Mouse (Mus musculus) CH12.LX (cell line): ENCODE data around the gene Ecel1. TPM values are rescaled to one million over a fixed set of nuclear protein-coding genes. Genes with fewer than 3 reads are reported as not detected.

Source experiments
- DNase-seq: peaks from one replicate; pipeline ENCODE4 v3.0.0-alpha.2; 2013; ENCODE audit errors: extremely low read depth
- H3K27ac ChIP-seq: 2 replicates; pipeline ENCODE4 v1.5.1; 2012; ENCODE audit warnings: low read depth, mild to moderate bottlenecking, control low read depth, moderate library complexity; ENCODE audit not compliant: insufficient read depth
- H3K27me3 ChIP-seq: replicated peaks from 2 replicates; pipeline ENCODE3; 2012; ENCODE audit warnings: inconsistent platforms
- H3K36me3 ChIP-seq, 2 experiments: replicated peaks in 1 of 2; 2 replicates each; pipeline versions ENCODE3 to v1.6.1; 2012; ENCODE audit warnings: inconsistent platforms in 1 of 2, low read length in 1 of 2, mild to moderate bottlenecking in 1 of 2, mixed read lengths in 1 of 2, moderate library complexity in 1 of 2; ENCODE audit not compliant: control insufficient read depth in 1 of 2, insufficient read depth in 1 of 2
- H3K4me1 ChIP-seq, 2 experiments: 2 replicates each; pipeline ENCODE4 v1.6.1; 2012; ENCODE audit warnings: inconsistent platforms in 1 of 2, moderate library complexity in 1 of 2; ENCODE audit not compliant: insufficient read depth in 2 of 2, control insufficient read depth in 1 of 2
- H3K4me2 ChIP-seq: 2 replicates; pipeline ENCODE4 v1.6.1; 2012; ENCODE audit warnings: low read depth, mild to moderate bottlenecking, control low read depth; ENCODE audit not compliant: poor library complexity, insufficient read depth, severe bottlenecking
- H3K4me3 ChIP-seq, 3 experiments: fragments of 150-350 bp in 1 of 3; sonication (generic) in 1 of 3; replicated peaks in 1 of 3; 2 replicates each; pipeline versions ENCODE3 to v1.5.1; 2011 to 2012; ENCODE audit warnings: low read depth in 2 of 3, low read length in 2 of 3, mild to moderate bottlenecking in 2 of 3, moderate library complexity in 2 of 3, control low read depth in 1 of 3, improper control_type of control experiment in 1 of 3, inconsistent platforms in 1 of 3, mixed read lengths in 1 of 3; ENCODE audit not compliant: poor library complexity in 1 of 3
- H3K79me2 ChIP-seq: replicated peaks from 2 replicates; pipeline ENCODE4 v1.6.1; 2012; ENCODE audit warnings: mild to moderate bottlenecking, moderate library complexity; ENCODE audit not compliant: control insufficient read depth, poor library complexity, insufficient read depth, severe bottlenecking; ENCODE audit errors: extremely low read depth
- H3K9ac ChIP-seq: 2 replicates; pipeline ENCODE4 v1.6.1; 2012; ENCODE audit warnings: low read depth, mild to moderate bottlenecking, control low read depth, moderate library complexity; ENCODE audit not compliant: insufficient read depth
- H3K9me3 ChIP-seq: replicated peaks from 2 replicates; pipeline ENCODE3; 2012; ENCODE audit warnings: low read length, inconsistent platforms, mixed read lengths
- BHLHE40 ChIP-seq: IDR thresholded peaks from 2 replicates; pipeline ENCODE4 v1.6.1; 2011; ENCODE audit warnings: mild to moderate bottlenecking, low read depth, low read length, improper control_type of control experiment
- CHD1 ChIP-seq: IDR thresholded peaks from 2 replicates; pipeline ENCODE4 v1.6.1; 2012; ENCODE audit warnings: low read depth, low read length, improper control_type of control experiment, inconsistent platforms
- CTCF ChIP-seq, 2 experiments: IDR thresholded peaks in 1 of 2; conservative IDR thresholded peaks in 1 of 2; 2 replicates each; pipeline ENCODE4 v1.5.1; 2011 to 2012; ENCODE audit warnings: low read depth in 2 of 2, low read length in 2 of 2, improper control_type of control experiment in 1 of 2, inconsistent platforms in 1 of 2, mild to moderate bottlenecking in 1 of 2, moderate library complexity in 1 of 2
- E2F4 ChIP-seq: IDR thresholded peaks from 2 replicates; pipeline ENCODE4 v1.6.1; 2011; ENCODE audit warnings: low read depth, low read length, improper control_type of control experiment; ENCODE audit not compliant: insufficient replicate concordance
- EP300 ChIP-seq: IDR thresholded peaks from 2 replicates; pipeline ENCODE4 v1.6.1; 2011; ENCODE audit warnings: low read length, improper control_type of control experiment
- GABPA ChIP-seq: IDR thresholded peaks from 2 replicates; pipeline ENCODE4 v1.6.1; 2012; ENCODE audit warnings: low read depth, low read length, improper control_type of control experiment, inconsistent platforms; ENCODE audit not compliant: insufficient replicate concordance
- IRF4 ChIP-seq: IDR thresholded peaks from 2 replicates; pipeline ENCODE4 v1.6.1; 2014; ENCODE audit warnings: low read depth, mild to moderate bottlenecking, inconsistent platforms, low read length, improper control_type of control experiment
- JUN ChIP-seq: IDR thresholded peaks from 2 replicates; pipeline ENCODE4 v1.6.1; 2011; ENCODE audit warnings: low read depth, mild to moderate bottlenecking, low read length, improper control_type of control experiment, moderate library complexity; ENCODE audit not compliant: insufficient read depth
- MAFK ChIP-seq: IDR thresholded peaks from 2 replicates; pipeline ENCODE4 v1.6.1; 2011; ENCODE audit warnings: low read length, improper control_type of control experiment; ENCODE audit not compliant: insufficient replicate concordance
- MAZ ChIP-seq: IDR thresholded peaks from 2 replicates; pipeline ENCODE4 v1.6.1; 2012; ENCODE audit warnings: low read depth, mild to moderate bottlenecking, inconsistent platforms, low read length, improper control_type of control experiment, moderate library complexity
- MEF2A ChIP-seq: IDR thresholded peaks from 2 replicates; pipeline ENCODE4 v1.6.1; 2014; ENCODE audit warnings: low read depth, mild to moderate bottlenecking, inconsistent platforms, low read length, improper control_type of control experiment, borderline replicate concordance
- MXI1 ChIP-seq: IDR thresholded peaks from 2 replicates; pipeline ENCODE4 v1.6.1; 2011; ENCODE audit warnings: mild to moderate bottlenecking, low read depth, low read length, improper control_type of control experiment
- MYC ChIP-seq: IDR thresholded peaks from 2 replicates; pipeline ENCODE4 v1.6.1; 2011; ENCODE audit warnings: low read depth, mild to moderate bottlenecking, improper control_type of control experiment, low read length
- NRF1 ChIP-seq: IDR thresholded peaks from 2 replicates; pipeline ENCODE4 v1.6.1; 2014; ENCODE audit warnings: low read depth, mild to moderate bottlenecking, inconsistent platforms, low read length, improper control_type of control experiment, moderate library complexity
- PAX5 ChIP-seq: IDR thresholded peaks from 2 replicates; pipeline ENCODE4 v1.6.1; 2012; ENCODE audit warnings: low read length, inconsistent platforms, mixed read lengths
- POLR2A ChIP-seq: IDR thresholded peaks from 2 replicates; pipeline ENCODE4 v1.6.1; 2011; ENCODE audit warnings: low read depth, mild to moderate bottlenecking, improper control_type of control experiment, low read length
- RAD21 ChIP-seq: IDR thresholded peaks from 2 replicates; pipeline ENCODE4 v1.6.1; 2011; ENCODE audit warnings: low read depth, mild to moderate bottlenecking, low read length, improper control_type of control experiment, moderate library complexity
- SIN3A ChIP-seq: IDR thresholded peaks from 2 replicates; pipeline ENCODE4 v1.6.1; 2012; ENCODE audit warnings: low read length, improper control_type of control experiment, inconsistent platforms
- SMC3 ChIP-seq: IDR thresholded peaks from 2 replicates; pipeline ENCODE4 v1.6.1; 2011; ENCODE audit warnings: low read depth, low read length, improper control_type of control experiment
- TCF12 ChIP-seq: IDR thresholded peaks from 2 replicates; pipeline ENCODE4 v1.6.1; 2014; ENCODE audit warnings: low read depth, mild to moderate bottlenecking, inconsistent platforms, low read length, improper control_type of control experiment
- USF2 ChIP-seq: conservative IDR thresholded peaks from 2 replicates; pipeline ENCODE4 v1.6.1; 2011; ENCODE audit warnings: low read depth, low read length, improper control_type of control experiment
- ZC3H11A ChIP-seq: IDR thresholded peaks from 2 replicates; pipeline ENCODE4 v1.6.1; 2012; ENCODE audit warnings: low read depth, mild to moderate bottlenecking, inconsistent platforms, low read length, improper control_type of control experiment
- ZNF384 ChIP-seq: IDR thresholded peaks from 2 replicates; pipeline ENCODE4 v1.6.1; 2012; ENCODE audit warnings: low read depth, low read length, improper control_type of control experiment, inconsistent platforms
- dilution Hi-C: fragments of 300-500 bp; cut with MboI; formaldehyde crosslinking; loops from 2 replicates; pipeline ENCODE4 v1.14.3; 2020; ENCODE audit warnings: low sequenced_read_pairs; ENCODE audit not compliant: extremely low pct_unique_long_range_greater_than_20kb, extremely low pct_ligation_motif_present
- in situ Hi-C: fragments of 300-500 bp; cut with MboI; formaldehyde crosslinking; loops from 3 replicates; pipeline ENCODE4 v1.14.3; 2019; ENCODE audit warnings: low sequenced_read_pairs, low pct_ligation_motif_present, low pct_unique_long_range_greater_than_20kb, mixed read lengths
- polyA plus RNA-seq: library from polyadenylated mRNA; unstranded; fragments of >175 nt; gene quantifications from 2 replicates; pipeline ENCODE4 v1.2.1, GENCODE M21; 2012; ENCODE audit warnings: low read depth; ENCODE audit not compliant: insufficient read length
- total RNA-seq, 2 experiments: library from RNA; depleted of rRNA; stranded (reverse); fragments of 300-350 nt in 1 of 2; fragments of >200 nt in 1 of 2; gene quantifications; 2 replicates each; pipeline ENCODE4 v1.2.3; 2012 to 2014

Gene Ecel1
- total and polyA plus RNA-seq, 3 experiments = not detected

DNA sequence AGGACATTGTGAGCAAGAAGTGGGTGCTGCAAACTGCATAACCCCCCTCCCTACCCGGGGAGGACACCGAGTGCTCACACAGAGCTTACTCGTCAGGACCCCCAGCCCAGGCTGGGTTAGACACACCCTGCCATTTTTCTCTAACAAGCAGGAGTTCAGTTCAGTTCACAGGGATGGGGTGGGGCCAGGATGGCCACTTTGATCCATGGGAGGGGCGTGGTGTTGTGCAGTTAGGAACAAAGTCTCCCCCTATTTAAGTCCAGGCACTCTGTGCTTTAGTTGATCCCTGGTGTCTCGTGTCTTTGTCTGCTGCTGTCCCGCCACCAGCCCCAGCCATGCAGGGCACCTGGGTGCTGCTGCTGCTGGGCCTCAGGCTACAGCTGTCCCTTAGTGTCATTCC, 31.6 kb downstream of the Ecel1 start, which contains the start of gene Akp3:
Akp3 (plus strand) TSS at position 301 of the 400 bp plus-strand sequence.
- Histone ChIP-seq H3K79me2 (no peaks in the 10 kb centered on the region), H3K4me1 (peaks cover 0 to 9% of the 10 kb centered on the region in 2 experiments; a peak in 2 of 4 replicates), H3K4me2 (no peak within 1 kb of the TSS), H3K27me3 (peaks cover 4% of the 10 kb centered on the region), H3K4me3 (no peak within 1 kb of the TSS), H3K36me3 (no peaks in the 10 kb centered on the region), H3K27ac (no peak within 1 kb of the TSS), H3K9me3 (no peaks in the 10 kb centered on the region), H3K9ac (no peak within 1 kb of the TSS)
- in situ Hi-C loops (no loop called here), dilution Hi-C loops (no loop called here)
- no peak for DNase-seq
- TF ChIP-seq POLR2A (no peak), RAD21 (no peak), IRF4 (no peak), MXI1 (no peak), MAZ (no peak), BHLHE40 (no peak), ZC3H11A (no peak), TCF12 (no peak), USF2 (no peak), MAFK (no peak), GABPA (no peak), MEF2A (no peak), MYC (no peak), ZNF384 (no peak), SIN3A (no peak), CTCF (conservative IDR thresholded peaks at IDR 0.05 in 1 of 2, IDR thresholded peaks at IDR 0.05 in 1 of 2; ENCODE audit: low read depth in 2 of 2, low read length in 2 of 2) (no peak), PAX5 (no peak), E2F4 (no peak), CHD1 (no peak), EP300 (no peak)

DNA sequence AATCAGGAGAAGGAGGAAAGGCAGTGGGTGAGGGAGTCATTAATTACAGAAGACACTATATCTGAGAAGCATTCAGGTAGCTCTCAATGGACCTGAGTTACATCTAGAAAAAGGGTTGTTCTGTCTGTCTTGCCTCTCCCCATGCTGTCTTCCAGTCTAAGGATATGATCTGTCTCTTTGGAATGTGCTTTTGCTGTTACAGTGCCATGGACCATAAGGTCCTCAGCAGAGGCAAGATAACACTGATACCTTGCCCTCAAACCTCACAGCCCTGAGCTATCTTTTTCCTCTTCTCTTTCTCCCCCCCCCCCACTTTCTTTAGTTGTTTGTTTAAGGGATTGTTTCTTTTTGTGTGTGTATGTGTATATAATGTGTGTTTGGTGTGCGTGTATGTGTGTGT, 41.5 kb downstream of the Ecel1 start:
- dilution Hi-C loops = no loop called here
- Histone ChIP-seq H3K27ac (no peak overlapping the region), H3K9me3 (no peaks in the 10 kb centered on the region), H3K79me2 (no peaks in the 10 kb centered on the region), H3K4me3 (no peak overlapping the region), H3K36me3 (no peaks in the 10 kb centered on the region)
- DNase-seq = no peak
- in situ Hi-C loops = no loop called here
- TF ChIP-seq CHD1 (no peak), SMC3 (no peak), MYC (no peak), JUN (no peak), MAFK (no peak), NRF1 (no peak)
- TF ChIP-seq, all 38 proteins: peak for 0
- Histone ChIP-seq H3K4me2 (no peak overlapping the region), H3K4me1 (no peaks in the 10 kb centered on the region), H3K27me3 (no peaks in the 10 kb centered on the region), H3K9ac (no peak overlapping the region)
